ENCODE assay signal across 8 mouse cellular contexts in the genomic region with DNA sequence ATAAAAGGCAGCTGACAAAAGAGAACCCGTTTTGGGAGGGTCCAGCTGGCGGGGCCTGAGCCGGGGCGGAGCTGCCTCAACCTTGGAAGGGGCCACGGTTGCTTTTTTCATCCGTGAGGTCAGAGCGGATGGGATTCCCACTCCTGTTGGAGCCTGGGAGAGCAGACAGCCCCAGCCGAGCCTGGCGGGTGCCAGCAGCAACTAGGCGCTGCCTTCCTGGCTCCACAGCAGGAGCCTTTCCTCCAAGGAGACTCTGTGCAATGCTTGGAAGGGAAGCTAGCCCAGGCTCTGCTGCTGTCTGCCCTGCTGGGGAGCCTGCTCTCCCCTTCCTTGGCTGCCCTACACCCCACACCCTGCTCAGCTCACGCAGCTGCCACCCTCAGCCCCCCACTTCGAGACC.
DNase-seq lines count a peak whose midpoint lies in the region; ATAC-seq and TF ChIP-seq lines count a peak whose summit lies in the region.

No protein-coding gene starts in this region.

- H3K4me1 ChIP-seq in hindbrain, embryonic 13.5 days (replicated peaks): peaks cover 13% of the 10 kb centered on the region
- H3K4me1 ChIP-seq in limb, embryonic 14.5 days (ENCODE audit: control insufficient read depth, insufficient read depth, low read length): peaks cover 27% of the 10 kb centered on the region
- H3K4me1 ChIP-seq in thymus, adult 2 months (replicated peaks; ENCODE audit: control insufficient read depth, insufficient read depth, low read length): no peaks in the 10 kb centered on the region

- TF ChIP-seq POLR2A in limb, embryonic 14.5 days (IDR thresholded peaks at IDR 0.05; ENCODE audit: borderline replicate concordance, extremely low read depth, insufficient read depth, insufficient read length): no peak
- no peak for TF ChIP-seq POLR2A in thymus, adult 2 months (IDR thresholded peaks at IDR 0.05; ENCODE audit: control insufficient read depth, extremely low read depth, insufficient read depth, low read length, poor library complexity)

- H3K36me3 ChIP-seq in hindbrain, embryonic 13.5 days: no peaks in the 10 kb centered on the region
- no peaks in the 10 kb centered on the region for H3K36me3 ChIP-seq in limb, embryonic 14.5 days (ENCODE audit: control insufficient read depth, insufficient read depth, low read length)
- no peaks in the 10 kb centered on the region for H3K36me3 ChIP-seq in thymus, adult 2 months (ENCODE audit: control insufficient read depth, insufficient read depth, low read length)

- 19% methylated on average over 12 of the region's 12 CpGs for WGBS in hindbrain, embryonic 13.5 days
- WGBS in limb, embryonic 14.5 days: 4% methylated on average over 12 of the region's 12 CpGs
- WGBS in thymus, adult 2 months: 50% methylated on average over 12 of the region's 12 CpGs

- no peak for TF ChIP-seq CTCF in thymus, adult 2 months (IDR thresholded peaks at IDR 0.05; ENCODE audit: borderline replicate concordance, control insufficient read depth, extremely low read depth, insufficient read depth, low read length, poor library complexity)

- H3K27ac ChIP-seq in hindbrain, embryonic 13.5 days: no peak overlapping the region
- H3K27ac ChIP-seq in limb, embryonic 14.5 days (replicated peaks; ENCODE audit: low read depth, low read length): peak overlapping the region; percentile 68
- no peak overlapping the region for H3K27ac ChIP-seq in thymus, adult 2 months (ENCODE audit: control insufficient read depth, insufficient read depth, low read length)

- H3K9ac ChIP-seq in hindbrain, embryonic 13.5 days: peak overlapping the region; percentile 46; the same call in 1 of the 2 replicates
- H3K9ac ChIP-seq in limb, embryonic 14.5 days (ENCODE audit: low read depth, low read length, severe bottlenecking): peak overlapping the region; percentile 36

- H3K4me3 ChIP-seq in hindbrain, embryonic 13.5 days: no peak overlapping the region
- H3K4me3 ChIP-seq in limb, embryonic 14.5 days (replicated peaks; ENCODE audit: low read length): no peak overlapping the region
- H3K4me3 ChIP-seq in thymus, adult 2 months (ENCODE audit: control insufficient read depth, insufficient read depth, low read length): no peak overlapping the region

- 0 out of 2 replicates have a peak, but pooled peaks have one; percentile 59 for ATAC-seq in hindbrain, embryonic 13.5 days (ENCODE audit: low FRiP score)
- peak; percentile 73 for ATAC-seq in limb, embryonic 14.5 days (ENCODE audit: low FRiP score, low read depth)

- DNase-seq in cerebellum, adult 9-11 months: peak; percentile 2
- no peak for DNase-seq in cerebellum, adult 11 months
- DNase-seq in brain, adult 2 months (ENCODE audit: low read depth, low spot score): peak; percentile 54
- DNase-seq in gastrocnemius, adult 8-10 months (ENCODE audit: low spot score in 2 of 2): peak; percentile 53 to 62
- DNase-seq in limb, embryonic 14.5 days (ENCODE audit: low spot score): peak; percentile 65
- peak; percentile 9 for DNase-seq in ovary, postnatal 14 days (ENCODE audit: low spot score)
- no peak for DNase-seq in thymus, adult 2 months

- H3K9me3 ChIP-seq in hindbrain, embryonic 13.5 days: no peaks in the 10 kb centered on the region
- no peaks in the 10 kb centered on the region for H3K9me3 ChIP-seq in limb, embryonic 14.5 days (ENCODE audit: control insufficient read depth, low read length)

- H3K4me2 ChIP-seq in hindbrain, embryonic 13.5 days: peak overlapping the region; percentile 23; the same call in 1 of the 2 replicates
- H3K4me2 ChIP-seq in limb, embryonic 14.5 days (replicated peaks; ENCODE audit: low read depth, low read length, severe bottlenecking): peak overlapping the region; percentile 37

- H3K27me3 ChIP-seq in hindbrain, embryonic 13.5 days: 0 out of 2 replicates have a peak, but pooled peaks cover 3% of the 10 kb centered on the region
- H3K27me3 ChIP-seq in limb, embryonic 14.5 days (ENCODE audit: control insufficient read depth, insufficient read depth, low read length): no peaks in the 10 kb centered on the region
- H3K27me3 ChIP-seq in thymus, adult 2 months (ENCODE audit: control insufficient read depth, insufficient read depth, low read length): no peaks in the 10 kb centered on the region

Comparison
In these comparisons a context has a peak if more than half of its experiments do, and no peak if none do; other contexts are left out.
1. DNase-seq: peak in cerebellum, adult 9-11 months (single experiment), brain, adult 2 months (single experiment), gastrocnemius, adult 8-10 months (2 of 2), limb, embryonic 14.5 days (single experiment) and ovary, postnatal 14 days (single experiment); none in cerebellum, adult 11 months (single experiment) and thymus, adult 2 months (single experiment).